Mouse (Mus musculus) MEL (cell line): Measurements from ENCODE around the gene Nck2. TPM values are rescaled to one million over a fixed set of nuclear protein-coding genes. Genes with fewer than 3 reads are reported as not detected.

ENCODE experiments used
- DNase-seq: peaks from one replicate; pipeline ENCODE4 v3.0.0; 2011; ENCODE audit warnings: low read depth, low spot score
- H3K27ac ChIP-seq: 2 replicates; pipeline ENCODE4 v1.5.1; 2012; ENCODE audit warnings: low read depth, mild to moderate bottlenecking, control low read depth, low read length, moderate library complexity; ENCODE audit not compliant: control insufficient read depth
- H3K27me3 ChIP-seq, 2 experiments: fragments of 150-350 bp in 1 of 2; sonication (generic) in 1 of 2; 2 replicates each; pipeline ENCODE4 v1.6.1; 2012; ENCODE audit warnings: low read length in 2 of 2, mild to moderate bottlenecking in 2 of 2, improper control_type of control experiment in 1 of 2, moderate library complexity in 1 of 2; ENCODE audit not compliant: insufficient read depth in 2 of 2, control insufficient read depth in 1 of 2
- H3K36me3 ChIP-seq, 2 experiments: 2 replicates each; pipeline ENCODE4 v1.6.1; 2012 to 2014; ENCODE audit warnings: low read length in 2 of 2, improper control_type of control experiment in 1 of 2, inconsistent platforms in 1 of 2, mild to moderate bottlenecking in 1 of 2; ENCODE audit not compliant: insufficient read depth in 2 of 2, control insufficient read depth in 1 of 2
- H3K4me1 ChIP-seq, 2 experiments: fragments of 150-350 bp in 1 of 2; sonication (generic) in 1 of 2; 2 replicates each; pipeline ENCODE4 v1.6.1; 2012; ENCODE audit warnings: low read length in 2 of 2, improper control_type of control experiment in 1 of 2, mild to moderate bottlenecking in 1 of 2; ENCODE audit not compliant: insufficient read depth in 2 of 2, control insufficient read depth in 1 of 2
- H3K4me3 ChIP-seq, 2 experiments: fragments of 150-350 bp in 1 of 2; sonication (generic) in 1 of 2; 2 replicates each; pipeline ENCODE4 v1.5.1; 2012; ENCODE audit warnings: low read depth in 2 of 2, low read length in 2 of 2, mild to moderate bottlenecking in 2 of 2, moderate library complexity in 2 of 2, control low read depth in 1 of 2, improper control_type of control experiment in 1 of 2; ENCODE audit not compliant: control insufficient read depth in 1 of 2, insufficient read depth in 1 of 2
- H3K79me2 ChIP-seq: 2 replicates; pipeline ENCODE4 v1.6.1; 2012; ENCODE audit warnings: mild to moderate bottlenecking, low read length, moderate library complexity; ENCODE audit not compliant: control insufficient read depth, poor library complexity, insufficient read depth
- H3K9ac ChIP-seq: 2 replicates; pipeline ENCODE4 v1.6.1; 2012; ENCODE audit warnings: low read depth, mild to moderate bottlenecking, control low read depth, low read length, moderate library complexity; ENCODE audit not compliant: control insufficient read depth, poor library complexity, severe bottlenecking
- H3K9me3 ChIP-seq: fragments of 150-350 bp; sonication (generic); replicated peaks from 2 replicates; pipeline ENCODE4 v1.6.1; 2012; ENCODE audit warnings: mild to moderate bottlenecking, low read length, improper control_type of control experiment, moderate library complexity; ENCODE audit not compliant: insufficient read depth
- CTCF ChIP-seq, 3 experiments: IDR thresholded peaks in 2 of 3; conservative IDR thresholded peaks in 1 of 3; 2 replicates each; pipeline ENCODE4 v1.5.1; 2011 to 2012; ENCODE audit warnings: low read length in 3 of 3, low read depth in 2 of 3, mild to moderate bottlenecking in 2 of 3, improper control_type of control experiment in 1 of 3, inconsistent platforms in 1 of 3, mixed read lengths in 1 of 3, moderate library complexity in 1 of 3; ENCODE audit not compliant: control insufficient read depth in 1 of 3, insufficient read depth in 1 of 3, poor library complexity in 1 of 3, severe bottlenecking in 1 of 3
- E2F4 ChIP-seq: IDR thresholded peaks from 2 replicates; pipeline ENCODE4 v1.6.1; 2011; ENCODE audit warnings: low read depth, low read length, improper control_type of control experiment, borderline replicate concordance
- ETS1 ChIP-seq: IDR thresholded peaks from 2 replicates; pipeline ENCODE4 v1.6.1; 2012; ENCODE audit warnings: low read depth, mild to moderate bottlenecking, inconsistent platforms, low read length, improper control_type of control experiment, moderate library complexity
- GABPA ChIP-seq: IDR thresholded peaks from 2 replicates; pipeline ENCODE4 v1.6.1; 2012; ENCODE audit warnings: low read depth, mild to moderate bottlenecking, inconsistent platforms, low read length, improper control_type of control experiment, moderate library complexity
- GATA1 ChIP-seq: IDR thresholded peaks from 2 replicates; pipeline ENCODE4 v1.6.1; 2011; ENCODE audit warnings: low read depth, low read length, improper control_type of control experiment
- JUND ChIP-seq: IDR thresholded peaks from 2 replicates; pipeline ENCODE4 v1.6.1; 2011; ENCODE audit warnings: low read depth, mild to moderate bottlenecking, improper control_type of control experiment, low read length
- MAFK ChIP-seq: IDR thresholded peaks from 2 replicates; pipeline ENCODE4 v1.6.1; 2011; ENCODE audit warnings: low read depth, mild to moderate bottlenecking, low read length, improper control_type of control experiment, borderline replicate concordance
- MAX ChIP-seq: IDR thresholded peaks from 2 replicates; pipeline ENCODE4 v1.6.1; 2011; ENCODE audit warnings: low read length, improper control_type of control experiment
- MAZ ChIP-seq: IDR thresholded peaks from 2 replicates; pipeline ENCODE4 v1.6.1; 2012; ENCODE audit warnings: low read depth, mild to moderate bottlenecking, inconsistent platforms, low read length, improper control_type of control experiment
- MYC ChIP-seq: IDR thresholded peaks from 2 replicates; pipeline ENCODE4 v1.6.1; 2011; ENCODE audit warnings: low read depth, mild to moderate bottlenecking, low read length, improper control_type of control experiment, moderate library complexity
- NELFE ChIP-seq: IDR thresholded peaks from 2 replicates; pipeline ENCODE4 v1.6.1; 2011; ENCODE audit warnings: low read depth, low read length, improper control_type of control experiment
- POLR2A ChIP-seq, 2 experiments: IDR thresholded peaks; 2 replicates each; pipeline ENCODE4 v1.6.1; 2011 to 2012; ENCODE audit warnings: low read length in 2 of 2, mild to moderate bottlenecking in 2 of 2, control low read depth in 1 of 2, improper control_type of control experiment in 1 of 2, low read depth in 1 of 2, moderate library complexity in 1 of 2; ENCODE audit not compliant: control insufficient read depth in 1 of 2, insufficient read depth in 1 of 2, poor library complexity in 1 of 2
- TAL1 ChIP-seq: IDR thresholded peaks from 2 replicates; pipeline ENCODE4 v1.6.1; 2012; ENCODE audit warnings: mild to moderate bottlenecking, inconsistent platforms, low read length, moderate library complexity, mixed read lengths
- USF2 ChIP-seq, 2 experiments: IDR thresholded peaks; 2 replicates each; pipeline ENCODE4 v1.6.1; 2011 to 2012; ENCODE audit warnings: improper control_type of control experiment in 2 of 2, low read length in 2 of 2, borderline replicate concordance in 1 of 2, inconsistent platforms in 1 of 2, low read depth in 1 of 2, mild to moderate bottlenecking in 1 of 2; ENCODE audit not compliant: insufficient read depth in 1 of 2
- ZKSCAN1 ChIP-seq: IDR thresholded peaks from 2 replicates; pipeline ENCODE4 v1.6.1; 2012; ENCODE audit warnings: low read depth, mild to moderate bottlenecking, inconsistent platforms, low read length, improper control_type of control experiment, moderate library complexity
- ZMIZ1 ChIP-seq: IDR thresholded peaks from 2 replicates; pipeline ENCODE4 v1.6.1; 2012; ENCODE audit warnings: low read depth, mild to moderate bottlenecking, inconsistent platforms, low read length, improper control_type of control experiment, moderate library complexity
- ZNF384 ChIP-seq: IDR thresholded peaks from 2 replicates; pipeline ENCODE4 v1.6.1; 2012; ENCODE audit warnings: low read depth, mild to moderate bottlenecking, inconsistent platforms, low read length, improper control_type of control experiment
- polyA plus RNA-seq, 2 experiments: library from polyadenylated mRNA; stranded (reverse) in 1 of 2; unstranded in 1 of 2; fragments of >175 nt in 1 of 2; fragments of >200 nt in 1 of 2; gene quantifications; 2 replicates each; pipeline versions ENCODE4 v1.2.1 to v1.2.4; 2012; ENCODE audit warnings: low replicate concordance in 2 of 2, low read depth in 1 of 2; ENCODE audit not compliant: insufficient read length in 2 of 2, insufficient read depth in 1 of 2, missing spikeins in 1 of 2
- total RNA-seq: library from RNA; depleted of rRNA; stranded (reverse); fragments of 300-350 nt; gene quantifications from 2 replicates; pipeline ENCODE4 v1.2.3, GENCODE M21; 2012

Nck2 gene
- total and polyA plus RNA-seq, 3 experiments: 9.4 to 12.4 TPM; not detected in 1

GRCm38 (mm10) chr1:43593069-43593468, 148.7 kb downstream of the Nck2 start:
- H3K79me2 ChIP-seq: no peaks in the 10 kb centered on the region
- no peak overlapping the region for H3K4me3 ChIP-seq
- H3K27me3 ChIP-seq: no peaks in the 10 kb centered on the region
- H3K9ac ChIP-seq: no peak overlapping the region
- no peak overlapping the region for H3K27ac ChIP-seq
- DNase-seq: no peak
- no peaks in the 10 kb centered on the region for H3K9me3 ChIP-seq
- peaks cover 0 to 5% of the 10 kb centered on the region in 2 experiments; a peak in 1 of 4 replicates for H3K4me1 ChIP-seq
- TF ChIP-seq ZNF384 (no peak), MAX (no peak), E2F4 (no peak), CTCF (IDR thresholded peaks at IDR 0.05 in 2 of 3, conservative IDR thresholded peaks at IDR 0.05 in 1 of 3; ENCODE audit: control insufficient read depth in 1 of 3, insufficient read depth in 1 of 3, low read depth in 2 of 3, low read length in 3 of 3, poor library complexity in 1 of 3, severe bottlenecking in 1 of 3) (no peak), ZMIZ1 (no peak), MAFK (no peak), MAZ (no peak), GATA1 (no peak), TAL1 (no peak), USF2 (IDR thresholded peaks at IDR 0.05; ENCODE audit: borderline replicate concordance in 1 of 2, insufficient read depth in 1 of 2, low read depth in 1 of 2, low read length in 2 of 2) (no peak), ZKSCAN1 (no peak), GABPA (no peak), MYC (no peak)
- H3K36me3 ChIP-seq: no peaks in the 10 kb centered on the region

GRCm38 (mm10) chr1:43594738-43595137, 150.4 kb downstream of the Nck2 start:
- no peak for TF ChIP-seq ZKSCAN1
- no peak for TF ChIP-seq MAFK
- peak; percentile 39; the same call in 1 of the 2 replicates for TF ChIP-seq GATA1
- Histone ChIP-seq H3K27me3 (no peaks in the 10 kb centered on the region), H3K79me2 (no peaks in the 10 kb centered on the region), H3K4me3 (no peak overlapping the region), H3K36me3 (no peaks in the 10 kb centered on the region), H3K9ac (no peak overlapping the region), H3K4me1 (peaks cover 0 to 5% of the 10 kb centered on the region in 2 experiments; a peak in 1 of 4 replicates), H3K9me3 (no peaks in the 10 kb centered on the region), H3K27ac (no peak overlapping the region)
- peak; percentile 76 for DNase-seq

- Histone ChIP-seq H3K27me3 (no peaks in the 10 kb centered on the region), H3K79me2 (no peaks in the 10 kb centered on the region), H3K36me3 (no peaks in the 10 kb centered on the region), H3K9ac (no peak overlapping the region), H3K4me1 (peaks cover 0 to 5% of the 10 kb centered on the region in 2 experiments; a peak in 1 of 4 replicates), H3K27ac (no peak overlapping the region), H3K9me3 (no peaks in the 10 kb centered on the region), H3K4me3 (no peak overlapping the region)
- DNase-seq: no peak
- TF ChIP-seq POLR2A (IDR thresholded peaks at IDR 0.05; ENCODE audit: control insufficient read depth in 1 of 2, insufficient read depth in 1 of 2, low read depth in 1 of 2, low read length in 2 of 2, poor library complexity in 1 of 2) (no peak), MYC (no peak), USF2 (IDR thresholded peaks at IDR 0.05; ENCODE audit: borderline replicate concordance in 1 of 2, insufficient read depth in 1 of 2, low read depth in 1 of 2, low read length in 2 of 2) (no peak), JUND (no peak), NELFE (no peak), ETS1 (no peak)
These were observed 153.4 kb downstream of the Nck2 start for GRCm38 (mm10) chr1:43597731-43598130.
